ENCODE assay signal across 10 mouse cellular contexts in genomic region chr8:74980060-74980710, GRCm38 (mm10). TPM values are rescaled to one million over a fixed set of nuclear protein-coding genes. Genes with fewer than 3 reads are reported as not detected.
DNase-seq lines count a peak whose midpoint lies in the region; ATAC-seq lines count a peak whose summit lies in the region.
"Had no signal": no experiment of that assay in that cellular context is flagged by ENCODE, and none has a peak within 500 bp of the region (broad histone marks: within the 10 kb centered on the region; RNA-seq: fewer than 3 reads in every experiment).

No protein-coding gene starts in this region.

- H3K27ac ChIP-seq in hindbrain, embryonic 15.5 days (replicated peaks) = no peak overlapping the region
- H3K27ac ChIP-seq in hindbrain, embryonic 12.5 days = no peak overlapping the region
- H3K27ac ChIP-seq in midbrain, embryonic 11.5 days (ENCODE audit: low read depth, low read length) = no peak overlapping the region
- no peak overlapping the region for H3K27ac ChIP-seq in midbrain, embryonic 15.5 days
- no peak overlapping the region for H3K27ac ChIP-seq in neural tube, embryonic 14.5 days (ENCODE audit: low read depth, low read length)
- H3K27ac ChIP-seq: left cerebral cortex, adult 2 months; midbrain, embryonic 10.5 days had no signal

- no peak overlapping the region for H3K4me2 ChIP-seq in hindbrain, embryonic 15.5 days
- H3K4me2 ChIP-seq in hindbrain, embryonic 12.5 days (replicated peaks) = no peak overlapping the region
- no peak overlapping the region for H3K4me2 ChIP-seq in midbrain, embryonic 11.5 days
- H3K4me2 ChIP-seq in midbrain, embryonic 15.5 days = no peak overlapping the region
- H3K4me2 ChIP-seq in neural tube, embryonic 14.5 days (ENCODE audit: low read depth, low read length) = no peak overlapping the region

- ATAC-seq in hindbrain, embryonic 15.5 days (ENCODE audit: low FRiP score, low read depth) = peak; percentile 51; the same call in 1 of the 2 replicates
- no peak for ATAC-seq in hindbrain, embryonic 12.5 days (ENCODE audit: low FRiP score)
- ATAC-seq in midbrain, embryonic 11.5 days (ENCODE audit: low FRiP score) = peak; percentile 30; the same call in 1 of the 2 replicates
- ATAC-seq in midbrain, embryonic 15.5 days (replicated peaks) = no peak
- ATAC-seq in common myeloid progenitor, adult 5-6 weeks (replicated peaks; ENCODE audit: low read depth, poor library complexity, severe bottlenecking) = peak; percentile 86
- ATAC-seq in neural tube, embryonic 14.5 days (ENCODE audit: low read depth) = 0 out of 2 replicates have a peak, but pooled peaks have one; percentile 45

- H3K36me3 ChIP-seq in hindbrain, embryonic 15.5 days = no peaks in the 10 kb centered on the region
- H3K36me3 ChIP-seq in hindbrain, embryonic 12.5 days = no peaks in the 10 kb centered on the region
- no peaks in the 10 kb centered on the region for H3K36me3 ChIP-seq in midbrain, embryonic 11.5 days (ENCODE audit: control insufficient read depth, insufficient read depth, low read length)
- H3K36me3 ChIP-seq in midbrain, embryonic 15.5 days (replicated peaks) = no peaks in the 10 kb centered on the region
- no peaks in the 10 kb centered on the region for H3K36me3 ChIP-seq in neural tube, embryonic 14.5 days (ENCODE audit: control insufficient read depth, insufficient read depth, low read length)
- H3K36me3 ChIP-seq: midbrain, embryonic 10.5 days had no signal

- 67% methylated on average over 9 of the region's 9 CpGs for WGBS in hindbrain, embryonic 15.5 days
- WGBS in hindbrain, embryonic 12.5 days = 58% methylated on average over 9 of the region's 9 CpGs
- WGBS in midbrain, embryonic 11.5 days = 68% methylated on average over 9 of the region's 9 CpGs
- WGBS in midbrain, embryonic 15.5 days = 67% methylated on average over 9 of the region's 9 CpGs
- 53% methylated on average over 9 of the region's 9 CpGs for WGBS in neural tube, embryonic 14.5 days

- H3K4me1 ChIP-seq in hindbrain, embryonic 15.5 days (replicated peaks) = no peaks in the 10 kb centered on the region
- no peaks in the 10 kb centered on the region for H3K4me1 ChIP-seq in hindbrain, embryonic 12.5 days
- no peaks in the 10 kb centered on the region for H3K4me1 ChIP-seq in midbrain, embryonic 11.5 days (ENCODE audit: control insufficient read depth, insufficient read depth, low read length)
- no peaks in the 10 kb centered on the region for H3K4me1 ChIP-seq in midbrain, embryonic 15.5 days
- H3K4me1 ChIP-seq in neural tube, embryonic 14.5 days (ENCODE audit: control insufficient read depth, insufficient read depth, low read length) = no peaks in the 10 kb centered on the region
- H3K4me1 ChIP-seq: midbrain, embryonic 10.5 days had no signal

- no peak overlapping the region for H3K4me3 ChIP-seq in hindbrain, embryonic 15.5 days
- no peak overlapping the region for H3K4me3 ChIP-seq in hindbrain, embryonic 12.5 days
- no peak overlapping the region for H3K4me3 ChIP-seq in midbrain, embryonic 11.5 days (ENCODE audit: low read depth, low read length)
- no peak overlapping the region for H3K4me3 ChIP-seq in midbrain, embryonic 15.5 days
- H3K4me3 ChIP-seq in neural tube, embryonic 14.5 days (ENCODE audit: low read depth, low read length) = no peak overlapping the region
- H3K4me3 ChIP-seq: left cerebral cortex, adult 2 months; midbrain, embryonic 10.5 days had no signal

- no peaks in the 10 kb centered on the region for H3K27me3 ChIP-seq in hindbrain, embryonic 15.5 days
- no peaks in the 10 kb centered on the region for H3K27me3 ChIP-seq in hindbrain, embryonic 12.5 days
- H3K27me3 ChIP-seq in midbrain, embryonic 11.5 days (ENCODE audit: control insufficient read depth, insufficient read depth, low read length) = no peaks in the 10 kb centered on the region
- H3K27me3 ChIP-seq in midbrain, embryonic 15.5 days (replicated peaks) = no peaks in the 10 kb centered on the region
- H3K27me3 ChIP-seq in neural tube, embryonic 14.5 days (ENCODE audit: control insufficient read depth, insufficient read depth, low read length) = no peaks in the 10 kb centered on the region

- H3K9me3 ChIP-seq in hindbrain, embryonic 15.5 days = no peaks in the 10 kb centered on the region
- no peaks in the 10 kb centered on the region for H3K9me3 ChIP-seq in hindbrain, embryonic 12.5 days (replicated peaks)
- H3K9me3 ChIP-seq in midbrain, embryonic 11.5 days (ENCODE audit: control insufficient read depth, low read length) = no peaks in the 10 kb centered on the region
- H3K9me3 ChIP-seq in midbrain, embryonic 15.5 days = no peaks in the 10 kb centered on the region
- H3K9me3 ChIP-seq in neural tube, embryonic 14.5 days (ENCODE audit: control insufficient read depth, low read length) = no peaks in the 10 kb centered on the region
- H3K9me3 ChIP-seq: midbrain, embryonic 10.5 days had no signal

- H3K9ac ChIP-seq in hindbrain, embryonic 15.5 days = no peak overlapping the region
- H3K9ac ChIP-seq in hindbrain, embryonic 12.5 days = no peak overlapping the region
- no peak overlapping the region for H3K9ac ChIP-seq in midbrain, embryonic 11.5 days (ENCODE audit: low read length)
- H3K9ac ChIP-seq in midbrain, embryonic 15.5 days = no peak overlapping the region
- H3K9ac ChIP-seq in neural tube, embryonic 14.5 days (replicated peaks; ENCODE audit: low read depth, low read length) = no peak overlapping the region

- peak; percentile 73 for DNase-seq in midbrain, embryonic 11.5 days (ENCODE audit: low spot score, missing footprints)
- DNase-seq in adrenal gland, postnatal 14 days = no peak
- DNase-seq in frontal cortex, postnatal 14 days (ENCODE audit: low spot score in 2 of 2) = no peak

RNA-seq across cellular contexts. Expression of gene Hmgxb4, which starts 13.0 kb away (rescaled TPM):
- polyA plus RNA-seq in hindbrain, embryonic 15.5 days (2015; fragmentation: Nextera tagmentation; extraction: Ambion mirVana) = 32.9 and 37.7 TPM in 2 replicates
- polyA plus RNA-seq in hindbrain, embryonic 12.5 days (2016; fragmentation: Nextera tagmentation; extraction: Ambion mirVana) = 38.1 and 41.3 TPM in 2 replicates
- polyA plus RNA-seq in midbrain, embryonic 11.5 days (2014; fragmentation: Nextera tagmentation; extraction: Ambion mirVana) = 45.3 and 52.6 TPM in 2 replicates
- polyA plus RNA-seq in midbrain, embryonic 15.5 days (2015; fragmentation: Nextera tagmentation; extraction: Ambion mirVana) = 41.5 and 44.4 TPM in 2 replicates
- 57.4 and 104 TPM in 2 replicates for total RNA-seq in common myeloid progenitor, adult 5-6 weeks (2017)
- polyA plus RNA-seq in neural tube, embryonic 14.5 days (2014; fragmentation: Nextera tagmentation; extraction: Ambion mirVana) = 46.3 and 49.2 TPM in 2 replicates
- 18.3 and 23.2 TPM in 2 replicates for total RNA-seq in adrenal gland, postnatal 14 days (2021)

RNA-seq across cellular contexts. Expression of gene Tom1, which starts 53.3 kb away (rescaled TPM):
- polyA plus RNA-seq in hindbrain, embryonic 15.5 days (2015; fragmentation: Nextera tagmentation; extraction: Ambion mirVana) = 35.4 and 40.2 TPM in 2 replicates
- 28.1 and 28.8 TPM in 2 replicates for polyA plus RNA-seq in hindbrain, embryonic 12.5 days (2016; fragmentation: Nextera tagmentation; extraction: Ambion mirVana)
- 23.8 and 24.2 TPM in 2 replicates for polyA plus RNA-seq in midbrain, embryonic 11.5 days (2014; fragmentation: Nextera tagmentation; extraction: Ambion mirVana)
- polyA plus RNA-seq in midbrain, embryonic 15.5 days (2015; fragmentation: Nextera tagmentation; extraction: Ambion mirVana) = 32.0 and 34.3 TPM in 2 replicates
- 7.7 and 8.6 TPM in 2 replicates for total RNA-seq in common myeloid progenitor, adult 5-6 weeks (2017)
- 34.6 and 36.1 TPM in 2 replicates for polyA plus RNA-seq in neural tube, embryonic 14.5 days (2014; fragmentation: Nextera tagmentation; extraction: Ambion mirVana)
- total RNA-seq in adrenal gland, postnatal 14 days (2021) = 37.0 and 40.1 TPM in 2 replicates

Comparison
In these comparisons a context has a peak if more than half of its experiments do, and no peak if none do; other contexts are left out.
1. ATAC-seq: peak in hindbrain, embryonic 15.5 days (single experiment), midbrain, embryonic 11.5 days (single experiment), common myeloid progenitor, adult 5-6 weeks (single experiment) and neural tube, embryonic 14.5 days (single experiment); none in hindbrain, embryonic 12.5 days (single experiment) and midbrain, embryonic 15.5 days (single experiment).